Mouse (Mus musculus): ENCODE data around the gene Spint2. TPM values are rescaled to one million over a fixed set of nuclear protein-coding genes. Genes with fewer than 3 reads are reported as not detected.

The Spint2 gene
- polyA plus RNA-seq, 1 experiment from 2014 or later: 265 TPM

GRCm38 (mm10) chr7:29232247-29233013 is 49.3 kb downstream of the Spint2 start, which contains the start of gene Kcnk6:
Kcnk6 (minus strand) TSS chr7:29232515.
- no peaks in the 10 kb centered on the region for H3K36me3 ChIP-seq (ENCODE audit: insufficient read depth)
- peak; percentile 47 for DNase-seq
- H3K4me3 ChIP-seq (ENCODE audit: low read depth, low read length): peak within 1 kb of the TSS; percentile 59
- H3K4me1 ChIP-seq (ENCODE audit: insufficient read depth): no peaks in the 10 kb centered on the region
- 1% methylated on average over 60 of the region's 62 CpGs for WGBS
- no peak for TF ChIP-seq CTCF (IDR thresholded peaks at IDR 0.05; ENCODE audit: low read depth)
- H3K27ac ChIP-seq (ENCODE audit: low read depth): no peak within 1 kb of the TSS
- ATAC-seq (ENCODE audit: insufficient read depth): 0 out of 2 replicates have a peak, but pooled peaks have one; percentile 19
- H3K27me3 ChIP-seq (ENCODE audit: insufficient read depth, low read length): peaks cover 15% of the 10 kb centered on the region
- H3K4me2 ChIP-seq: peak within 1 kb of the TSS; percentile 97
- H3K9ac ChIP-seq: peak within 1 kb of the TSS; percentile 71
- H3K9me3 ChIP-seq (ENCODE audit: low read depth, low read length): no peaks in the 10 kb centered on the region

GRCm38 (mm10) chr7:29231517-29231916 is 50.2 kb downstream of the Spint2 start:
- H3K27ac ChIP-seq (ENCODE audit: low read depth): no peak overlapping the region

GRCm38 (mm10) chr7:29230560-29230959 is 51.2 kb downstream of the Spint2 start:
- H3K9me3 ChIP-seq (ENCODE audit: low read depth, low read length): no peaks in the 10 kb centered on the region
- no peak for ATAC-seq (ENCODE audit: insufficient read depth)
- no peak overlapping the region for H3K27ac ChIP-seq (ENCODE audit: low read depth)
- WGBS: 37% methylated on average over 3 of the region's 3 CpGs
- no peak overlapping the region for H3K4me2 ChIP-seq
- peaks cover 15% of the 10 kb centered on the region for H3K27me3 ChIP-seq (ENCODE audit: insufficient read depth, low read length)
- no peaks in the 10 kb centered on the region for H3K36me3 ChIP-seq (ENCODE audit: insufficient read depth)
- no peak overlapping the region for H3K9ac ChIP-seq
- no peak for TF ChIP-seq CTCF (IDR thresholded peaks at IDR 0.05; ENCODE audit: low read depth)
- H3K4me1 ChIP-seq (ENCODE audit: insufficient read depth): no peaks in the 10 kb centered on the region
- no peak for DNase-seq
- no peak overlapping the region for H3K4me3 ChIP-seq (ENCODE audit: low read depth, low read length)

More at GRCm38 (mm10) chr7:29231517-29231916, 50.2 kb downstream of the Spint2 start:
- DNase-seq (no peak), ATAC-seq (ENCODE audit: insufficient read depth) (no peak)
- Histone ChIP-seq H3K4me1 (ENCODE audit: insufficient read depth) (no peaks in the 10 kb centered on the region), H3K27me3 (ENCODE audit: insufficient read depth, low read length) (peaks cover 15% of the 10 kb centered on the region), H3K9me3 (ENCODE audit: low read depth, low read length) (no peaks in the 10 kb centered on the region), H3K4me3 (ENCODE audit: low read depth, low read length) (peak overlapping the region; percentile 59), H3K36me3 (ENCODE audit: insufficient read depth) (no peaks in the 10 kb centered on the region), H3K9ac (no peak overlapping the region), H3K4me2 (peak overlapping the region; percentile 97)
- 55% methylated on average over 3 of the region's 3 CpGs for WGBS
- TF ChIP-seq CTCF (IDR thresholded peaks at IDR 0.05; ENCODE audit: low read depth): no peak

- 68% methylated on average over 4 of the region's 4 CpGs for WGBS
Observed at GRCm38 (mm10) chr7:29228202-29228601, 53.5 kb downstream of the Spint2 start.

GRCm38 (mm10) chr7:29225520-29225919 is 56.2 kb downstream of the Spint2 start:
- DNase-seq (no peak), ATAC-seq (ENCODE audit: insufficient read depth) (peak; percentile 38; the same call in 1 of the 2 replicates)
- no peaks in the 10 kb centered on the region for H3K4me1 ChIP-seq (ENCODE audit: insufficient read depth)
- H3K9ac ChIP-seq: no peak overlapping the region
- H3K27ac ChIP-seq (ENCODE audit: low read depth): no peak overlapping the region
- no peaks in the 10 kb centered on the region for H3K27me3 ChIP-seq (ENCODE audit: insufficient read depth, low read length)
- WGBS: 65% methylated on average over 13 of the region's 13 CpGs
- peak overlapping the region; percentile 25; the same call in 1 of the 2 replicates for H3K4me2 ChIP-seq
- H3K9me3 ChIP-seq (ENCODE audit: low read depth, low read length): no peaks in the 10 kb centered on the region
- TF ChIP-seq CTCF (IDR thresholded peaks at IDR 0.05; ENCODE audit: low read depth): no peak
- H3K36me3 ChIP-seq (ENCODE audit: insufficient read depth): no peaks in the 10 kb centered on the region
- H3K4me3 ChIP-seq (ENCODE audit: low read depth, low read length): no peak overlapping the region

More at GRCm38 (mm10) chr7:29228202-29228601, 53.5 kb downstream of the Spint2 start:
- no peak overlapping the region for H3K4me3 ChIP-seq (ENCODE audit: low read depth, low read length)
- no peaks in the 10 kb centered on the region for H3K36me3 ChIP-seq (ENCODE audit: insufficient read depth)
- H3K9me3 ChIP-seq (ENCODE audit: low read depth, low read length): no peaks in the 10 kb centered on the region
- DNase-seq (no peak), ATAC-seq (ENCODE audit: insufficient read depth) (no peak)
- no peaks in the 10 kb centered on the region for H3K4me1 ChIP-seq (ENCODE audit: insufficient read depth)
- no peak overlapping the region for H3K4me2 ChIP-seq
- H3K9ac ChIP-seq: no peak overlapping the region
- no peak overlapping the region for H3K27ac ChIP-seq (ENCODE audit: low read depth)
- TF ChIP-seq CTCF (IDR thresholded peaks at IDR 0.05; ENCODE audit: low read depth): no peak
- H3K27me3 ChIP-seq (ENCODE audit: insufficient read depth, low read length): peaks cover 15% of the 10 kb centered on the region

- Histone ChIP-seq H3K9me3 (ENCODE audit: low read depth, low read length) (no peaks in the 10 kb centered on the region; the same call in 1 of the 2 replicates), H3K27ac (ENCODE audit: low read depth) (no peak overlapping the region), H3K4me1 (ENCODE audit: insufficient read depth) (no peaks in the 10 kb centered on the region), H3K27me3 (ENCODE audit: insufficient read depth, low read length) (no peaks in the 10 kb centered on the region), H3K9ac (peak overlapping the region; percentile 8; the same call in 1 of the 2 replicates), H3K4me2 (peak overlapping the region; percentile 25), H3K4me3 (ENCODE audit: low read depth, low read length) (peak overlapping the region; percentile 3; the same call in 1 of the 2 replicates), H3K36me3 (ENCODE audit: insufficient read depth) (no peaks in the 10 kb centered on the region)
- ATAC-seq (ENCODE audit: insufficient read depth) (no peak), DNase-seq (peak; percentile 18)
- 12% methylated on average over 16 of the region's 16 CpGs for WGBS
- no peak for TF ChIP-seq CTCF (IDR thresholded peaks at IDR 0.05; ENCODE audit: low read depth)
Observed at GRCm38 (mm10) chr7:29224756-29225394, 56.8 kb downstream of the Spint2 start.

- H3K36me3 ChIP-seq (ENCODE audit: insufficient read depth): no peaks in the 10 kb centered on the region
- no peak overlapping the region for H3K4me3 ChIP-seq (ENCODE audit: low read depth, low read length)
- no peak overlapping the region for H3K27ac ChIP-seq (ENCODE audit: low read depth)
- H3K4me1 ChIP-seq (ENCODE audit: insufficient read depth): peaks cover 7% of the 10 kb centered on the region; the same call in 1 of the 2 replicates
- WGBS: 36% methylated on average over 15 of the region's 15 CpGs
- no peak overlapping the region for H3K4me2 ChIP-seq
- peaks cover 3% of the 10 kb centered on the region; the same call in 1 of the 2 replicates for H3K9me3 ChIP-seq (ENCODE audit: low read depth, low read length)
- DNase-seq: no peak
- no peak for ATAC-seq (ENCODE audit: insufficient read depth)
- peaks cover 6% of the 10 kb centered on the region; the same call in 1 of the 2 replicates for H3K27me3 ChIP-seq (ENCODE audit: insufficient read depth, low read length)
- TF ChIP-seq CTCF (IDR thresholded peaks at IDR 0.05; ENCODE audit: low read depth): no peak
- no peak overlapping the region for H3K9ac ChIP-seq
Observed at GRCm38 (mm10) chr7:29214846-29215245, 66.9 kb downstream of the Spint2 start.
